Mouse (Mus musculus): ENCODE measurements at regions not wholly inside any gene's neighbourhood (a gene's known extent, or its start where the extent isn't known, plus 50 kb on each side); places are given as distances from the start of the nearest gene placed in this dataset.

- TF ChIP-seq CTCF (IDR thresholded peaks at IDR 0.05), result no peak
- in situ Hi-C loops (cut with MboI; ENCODE audit: low pct_unique_long_range_greater_than_20kb), result no loop called here
- POLR2A ChIA-PET, result no interaction called here
Observed at GRCm38 (mm10) chr2:169524429-169524828, 63.1 kb downstream of the Gm11011 start.

GRCm38 (mm10) chr2:169519941-169520340 lies 67.6 kb downstream of the Gm11011 start:
- CTCF ChIA-PET, result no interaction called here
- ATAC-seq (no peak), DNase-seq (ENCODE audit: low read depth, low spot score) (no peak)
- POLR2A ChIA-PET, result no interaction called here
- in situ Hi-C loops (cut with MboI; ENCODE audit: low pct_unique_long_range_greater_than_20kb), result no loop called here
- peaks cover 14% of the 10 kb centered on the region for H3K27me3 ChIP-seq
- TF ChIP-seq CTCF (IDR thresholded peaks at IDR 0.05), result no peak

More at GRCm38 (mm10) chr2:169524429-169524828, 63.1 kb downstream of the Gm11011 start:
- CTCF ChIA-PET, result no interaction called here
- DNase-seq (ENCODE audit: low read depth, low spot score) (no peak), ATAC-seq (no peak)
- peaks cover 14% of the 10 kb centered on the region for H3K27me3 ChIP-seq

GRCm38 (mm10) chr2:169515350-169515749 lies 72.2 kb downstream of the Gm11011 start:
- in situ Hi-C loops (cut with MboI; ENCODE audit: low pct_unique_long_range_greater_than_20kb), result no loop called here
- TF ChIP-seq CTCF (IDR thresholded peaks at IDR 0.05), result no peak
- ATAC-seq (no peak), DNase-seq (ENCODE audit: low read depth, low spot score) (no peak)
- POLR2A ChIA-PET, result no interaction called here
- CTCF ChIA-PET, result no interaction called here
- H3K27me3 ChIP-seq, result no peaks in the 10 kb centered on the region

- ATAC-seq (no peak), DNase-seq (ENCODE audit: low read depth, low spot score) (no peak)
- in situ Hi-C loops (cut with MboI; ENCODE audit: low pct_unique_long_range_greater_than_20kb), result no loop called here
- H3K27me3 ChIP-seq, result no peaks in the 10 kb centered on the region
- TF ChIP-seq CTCF (IDR thresholded peaks at IDR 0.05), result no peak
- POLR2A ChIA-PET, result no interaction called here
- CTCF ChIA-PET, result no interaction called here
Observed at GRCm38 (mm10) chr2:169510741-169511140, 76.8 kb downstream of the Gm11011 start.

- DNase-seq (ENCODE audit: low read depth, low spot score) (no peak), ATAC-seq (no peak)
- in situ Hi-C loops (cut with MboI; ENCODE audit: low pct_unique_long_range_greater_than_20kb), result no loop called here
- ChIA-PET POLR2A (no interaction called here), CTCF (no interaction called here)
- no peak for TF ChIP-seq CTCF (IDR thresholded peaks at IDR 0.05)
- H3K27me3 ChIP-seq, result no peaks in the 10 kb centered on the region
Observed at GRCm38 (mm10) chr2:169509406-169509805, 78.1 kb downstream of the Gm11011 start.

- DNase-seq (ENCODE audit: low read depth, low spot score), result no peak
- TF ChIP-seq CTCF (IDR thresholded peaks at IDR 0.05), result no peak
- ChIA-PET POLR2A (no interaction called here), CTCF (no interaction called here)
- H3K27me3 ChIP-seq, result no peaks in the 10 kb centered on the region
- in situ Hi-C loops (cut with MboI; ENCODE audit: low pct_unique_long_range_greater_than_20kb), result no loop called here
- no peak for ATAC-seq
Observed at GRCm38 (mm10) chr2:169504416-169505057, 83.0 kb downstream of the Gm11011 start.

GRCm38 (mm10) chr2:169503598-169503958 lies 84.0 kb downstream of the Gm11011 start:
- POLR2A ChIA-PET, result interaction anchor here (0.7 kb wide), 1 partner anchor 154 kb away, joined by 4 read pairs; no protein-coding TSS in a partner anchor
- no peak for DNase-seq (ENCODE audit: low read depth, low spot score)
- ATAC-seq, result no peak
- TF ChIP-seq CTCF (IDR thresholded peaks at IDR 0.05), result no peak
- CTCF ChIA-PET, result no interaction called here
- in situ Hi-C loops (cut with MboI; ENCODE audit: low pct_unique_long_range_greater_than_20kb), result no loop called here
- H3K27me3 ChIP-seq, result peaks cover 5% of the 10 kb centered on the region

GRCm38 (mm10) chr2:169502717-169503597 lies 84.6 kb downstream of the Gm11011 start:
- no peak for TF ChIP-seq CTCF (IDR thresholded peaks at IDR 0.05)
- DNase-seq (ENCODE audit: low read depth, low spot score) (no peak), ATAC-seq (no peak)
- peaks cover 5% of the 10 kb centered on the region for H3K27me3 ChIP-seq
- POLR2A ChIA-PET, result interaction anchor here (0.7 kb wide), 1 partner anchor 153 kb away, joined by 4 read pairs; no protein-coding TSS in a partner anchor
- CTCF ChIA-PET, result no interaction called here
- in situ Hi-C loops (cut with MboI; ENCODE audit: low pct_unique_long_range_greater_than_20kb), result no loop called here

GRCm38 (mm10) chr2:169501736-169502340 lies 85.7 kb downstream of the Gm11011 start:
- no peak for DNase-seq (ENCODE audit: low read depth, low spot score)
- POLR2A ChIA-PET, result no interaction called here

GRCm38 (mm10) chr2:169495368-169495767 lies 92.2 kb downstream of the Gm11011 start:
- in situ Hi-C loops (cut with MboI; ENCODE audit: low pct_unique_long_range_greater_than_20kb), result no loop called here
- no peak for TF ChIP-seq CTCF (IDR thresholded peaks at IDR 0.05)
- POLR2A ChIA-PET, result no interaction called here

More at GRCm38 (mm10) chr2:169501736-169502340, 85.7 kb downstream of the Gm11011 start:
- peaks cover 5% of the 10 kb centered on the region for H3K27me3 ChIP-seq
- in situ Hi-C loops (cut with MboI; ENCODE audit: low pct_unique_long_range_greater_than_20kb), result no loop called here
- CTCF ChIA-PET, result interaction anchor here (1.2 kb wide), 1 partner anchor 54 kb away, joined by 3 read pairs; no protein-coding TSS in a partner anchor
- no peak for TF ChIP-seq CTCF (IDR thresholded peaks at IDR 0.05)
- no peak for ATAC-seq

More at GRCm38 (mm10) chr2:169495368-169495767, 92.2 kb downstream of the Gm11011 start:
- CTCF ChIA-PET, result no interaction called here
- DNase-seq (ENCODE audit: low read depth, low spot score), result no peak
- ATAC-seq, result no peak
- H3K27me3 ChIP-seq, result peaks cover 5% of the 10 kb centered on the region

Measured in Patski (cell line).